Mouse (Mus musculus) heart, adult 2 months (tissue): ENCODE results near the gene Gsn. TPM values are rescaled to one million over a fixed set of nuclear protein-coding genes. Genes with fewer than 3 reads are reported as not detected.

Experiments
- DNase-seq, 2 experiments: peaks; one replicate each; pipeline ENCODE4 v3.0.0; 2021
- H3K27ac ChIP-seq: fragments of 200-600 bp; 2 replicates; pipeline ENCODE4 v1.8.1; 2022
- H3K27me3 ChIP-seq: fragments of 200-500 bp; 2 replicates; pipeline ENCODE4 v1.6.1; 2012; ENCODE audit warnings: mild to moderate bottlenecking, low read length, inconsistent platforms, mixed read lengths; ENCODE audit not compliant: control insufficient read depth, insufficient read depth
- H3K36me3 ChIP-seq: fragments of 200-500 bp; 2 replicates; pipeline ENCODE4 v1.6.1; 2012; ENCODE audit warnings: low read length, inconsistent platforms; ENCODE audit not compliant: control insufficient read depth, insufficient read depth
- H3K4me1 ChIP-seq: fragments of 200-500 bp; 2 replicates; pipeline ENCODE4 v1.6.1; 2011; ENCODE audit warnings: low read length; ENCODE audit not compliant: control insufficient read depth, insufficient read depth
- H3K4me3 ChIP-seq: fragments of 200-600 bp; 2 replicates; pipeline ENCODE4 v1.8.1; 2022
- H3K79me2 ChIP-seq: fragments of 200-500 bp; replicated peaks from 2 replicates; pipeline ENCODE4 v1.6.1; 2012; ENCODE audit warnings: mild to moderate bottlenecking, inconsistent platforms, low read length, moderate library complexity, mixed read lengths; ENCODE audit not compliant: control insufficient read depth, insufficient read depth
- H3K9ac ChIP-seq: fragments of 200-500 bp; 2 replicates; pipeline ENCODE4 v1.6.1; 2012; ENCODE audit warnings: low read depth, mild to moderate bottlenecking, control low read depth, inconsistent platforms, low read length, mixed read lengths
- CTCF ChIP-seq: fragments of 200-600 bp; IDR thresholded peaks from 2 replicates; pipeline ENCODE4 v1.8.1; 2022; ENCODE audit warnings: antibody characterized with exemption, mild to moderate bottlenecking, moderate library complexity
- EP300 ChIP-seq: fragments of 200-500 bp; IDR thresholded peaks from 2 replicates; pipeline ENCODE4 v1.6.1; 2011; ENCODE audit warnings: low read depth, low read length, control low read depth; ENCODE audit not compliant: insufficient read depth
- POLR2A ChIP-seq: fragments of 200-500 bp; IDR thresholded peaks from 2 replicates; pipeline ENCODE4 v1.6.1; 2011; ENCODE audit warnings: mild to moderate bottlenecking, low read depth, low read length, control low read depth; ENCODE audit not compliant: insufficient read depth
- WGBS: fragments of 180-500 bp; shearing (Covaris S2); methylation state at CpG from one replicate; pipeline ENCODE4 v1.1.7; 2018; 5-methylcytosine and 5-hydroxymethylcytosine counted together
- intact Hi-C: fragments of 180-260 bp; cut with DNase I; formaldehyde crosslinking; loops from one replicate; pipeline ENCODE4 v1.15.1; 2025
- polyA plus RNA-seq: library from polyadenylated mRNA; depleted of rRNA; stranded (reverse); fragments of >200 nt; gene quantifications from 2 replicates; pipeline ENCODE4 v1.2.3, GENCODE M21; 2012
- total RNA-seq, 2 experiments: library from RNA; stranded (reverse); gene quantifications; 2 replicates each; pipeline ENCODE4 v1.2.3; 2021

The Gsn gene
- total and polyA plus RNA-seq, 3 experiments, result 878 to 1,373 (median 1,097) TPM

DNA sequence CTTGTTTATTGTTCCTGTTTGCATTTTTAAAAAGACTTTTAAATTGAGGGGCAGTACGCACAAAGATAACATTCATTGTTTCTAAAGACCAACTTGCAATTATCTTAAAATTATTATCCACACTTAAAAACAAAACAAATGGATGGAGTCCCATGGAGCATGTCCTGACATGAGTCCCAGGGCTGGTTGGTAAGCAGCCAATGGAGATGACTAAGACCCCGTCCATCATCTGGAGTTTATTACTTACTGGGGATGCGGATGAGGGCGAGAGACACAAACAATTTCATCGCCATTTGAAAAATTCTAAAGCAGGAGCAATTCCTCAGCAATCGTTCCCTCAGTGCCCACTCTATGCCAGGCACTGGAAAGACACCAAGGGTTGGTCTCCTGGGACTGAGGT is 21.2 kb upstream of the Gsn start:
- DNase-seq, result no peak
- intact Hi-C loops, result no loop called here
- 62% methylated on average over 6 of the region's 6 CpGs for WGBS

DNA sequence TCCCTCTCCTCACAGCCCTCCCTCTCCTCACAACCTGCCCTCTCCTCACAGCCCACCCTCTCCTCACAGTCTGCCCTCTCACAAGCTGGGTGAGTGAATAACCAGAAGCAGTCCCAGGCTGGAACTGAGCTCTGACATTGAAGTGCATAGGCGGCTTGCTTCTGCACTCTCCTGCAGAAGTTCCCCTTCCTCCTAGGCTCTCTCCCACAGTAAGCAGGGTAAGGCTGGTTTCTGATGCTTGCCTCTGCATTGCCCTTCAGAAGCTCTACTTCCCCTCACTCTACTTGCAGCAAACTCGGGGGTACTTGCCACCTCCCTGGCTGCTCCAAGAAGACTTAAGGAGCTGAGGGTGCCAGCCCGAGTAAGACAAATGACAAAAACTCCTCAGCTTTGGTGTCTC is 11.9 kb upstream of the Gsn start:
- WGBS, result 49% methylated on average over 3 of the region's 3 CpGs
- Histone ChIP-seq H3K4me3 (no peak overlapping the region), H3K36me3 (no peaks in the 10 kb centered on the region), H3K27ac (no peak overlapping the region), H3K27me3 (no peaks in the 10 kb centered on the region), H3K4me1 (no peaks in the 10 kb centered on the region), H3K9ac (no peak overlapping the region), H3K79me2 (no peaks in the 10 kb centered on the region)
- TF ChIP-seq POLR2A (no peak), CTCF (no peak), EP300 (no peak)
- no peak for DNase-seq
- intact Hi-C loops, result no loop called here

More for the DNA sequence above, 21.2 kb upstream of the Gsn start:
- no peak for TF ChIP-seq CTCF
- no peak for TF ChIP-seq POLR2A
- no peak for TF ChIP-seq EP300
- Histone ChIP-seq H3K27me3 (no peaks in the 10 kb centered on the region), H3K36me3 (no peaks in the 10 kb centered on the region), H3K4me3 (no peak overlapping the region), H3K27ac (no peak overlapping the region), H3K4me1 (no peaks in the 10 kb centered on the region; the same call in 1 of the 2 replicates), H3K79me2 (no peaks in the 10 kb centered on the region), H3K9ac (no peak overlapping the region)

DNA sequence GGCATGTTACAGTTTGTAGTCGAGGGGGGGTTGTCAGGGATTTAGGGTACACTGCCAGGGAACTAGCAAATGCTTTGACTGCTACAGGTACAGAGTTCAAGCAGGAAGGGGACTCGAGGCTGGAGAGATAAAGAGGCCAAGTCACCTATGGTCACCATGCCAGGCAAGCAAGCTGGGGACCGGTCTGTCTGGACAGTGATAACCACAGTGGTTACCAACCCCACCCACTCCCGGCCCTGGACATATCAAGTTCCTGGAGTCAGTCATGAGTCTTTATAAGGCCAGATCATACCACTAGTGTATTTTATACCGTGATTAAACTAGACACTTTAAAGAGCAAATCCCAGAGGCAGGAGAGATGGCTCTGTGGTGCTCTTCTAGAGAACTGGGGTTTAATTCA is 8.4 kb upstream of the Gsn start:
- no peak for DNase-seq
- no peaks in the 10 kb centered on the region for H3K79me2 ChIP-seq
- no peak overlapping the region for H3K9ac ChIP-seq
- H3K4me3 ChIP-seq, result no peak overlapping the region
- no peaks in the 10 kb centered on the region for H3K36me3 ChIP-seq
- WGBS, result 58% methylated on average over 5 of the region's 5 CpGs
- no peak overlapping the region for H3K27ac ChIP-seq
- TF ChIP-seq CTCF, result no peak
- no peak for TF ChIP-seq EP300
- H3K27me3 ChIP-seq, result no peaks in the 10 kb centered on the region
- intact Hi-C loops, result no loop called here
- no peaks in the 10 kb centered on the region for H3K4me1 ChIP-seq

DNA sequence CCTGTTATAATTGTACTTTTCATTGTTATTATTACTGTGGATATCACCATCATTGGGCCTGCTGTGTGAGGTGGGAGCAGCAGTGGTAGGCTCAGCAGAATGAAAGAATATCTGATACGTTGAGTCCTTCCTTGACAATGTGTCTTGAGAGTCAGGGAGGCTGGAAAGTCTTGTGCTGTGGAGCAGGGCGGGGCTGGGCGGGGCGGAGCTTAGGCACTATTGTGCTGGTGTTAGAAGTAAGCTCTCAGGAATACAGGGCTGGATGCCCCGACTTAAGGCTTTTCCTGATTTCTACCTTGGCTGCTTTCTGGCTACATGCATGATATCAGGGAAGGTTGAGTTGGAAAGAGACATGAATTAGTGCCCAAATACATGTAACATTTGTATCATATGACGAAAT is 3.4 kb upstream of the Gsn start:
- Histone ChIP-seq H3K27ac (no peak overlapping the region), H3K27me3 (no peaks in the 10 kb centered on the region), H3K9ac (no peak overlapping the region), H3K36me3 (no peaks in the 10 kb centered on the region), H3K79me2 (no peaks in the 10 kb centered on the region), H3K4me3 (no peak overlapping the region), H3K4me1 (peaks cover 2% of the 10 kb centered on the region)
- 65% methylated on average over 6 of the region's 6 CpGs for WGBS
- DNase-seq, result no peak
- intact Hi-C loops, result no loop called here
- no peak for TF ChIP-seq POLR2A
- TF ChIP-seq CTCF, result no peak
- TF ChIP-seq EP300, result no peak

DNA sequence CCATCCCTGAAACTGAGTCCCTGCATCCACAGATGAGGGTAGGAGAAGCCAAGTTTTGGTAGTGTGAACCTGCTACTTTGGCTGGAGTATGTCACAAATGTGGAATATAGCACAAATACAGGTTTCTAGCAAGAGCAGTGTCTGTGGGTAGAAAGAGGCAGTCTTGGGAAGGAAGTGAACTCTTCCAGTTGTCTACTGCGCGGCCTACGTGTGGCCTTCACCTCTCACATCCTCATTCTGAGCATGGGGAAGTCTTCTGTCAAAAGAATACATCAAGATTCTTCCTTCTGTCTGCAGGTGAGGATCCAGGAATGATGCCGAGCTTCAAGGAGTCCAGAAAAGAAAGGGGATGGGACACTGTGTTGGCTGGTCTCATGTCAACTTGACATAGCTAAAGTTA is 2.4 kb upstream of the Gsn start:
- H3K9ac ChIP-seq, result no peak overlapping the region
- no peaks in the 10 kb centered on the region for H3K36me3 ChIP-seq
- intact Hi-C loops, result no loop called here
- no peaks in the 10 kb centered on the region for H3K79me2 ChIP-seq
- DNase-seq, result no peak
- 80% methylated on average over 4 of the region's 4 CpGs for WGBS
- no peaks in the 10 kb centered on the region for H3K27me3 ChIP-seq
- no peak overlapping the region for H3K4me3 ChIP-seq
- TF ChIP-seq EP300 (no peak), POLR2A (no peak), CTCF (no peak)
- H3K4me1 ChIP-seq, result peaks cover 2% of the 10 kb centered on the region
- H3K27ac ChIP-seq, result no peak overlapping the region

DNA sequence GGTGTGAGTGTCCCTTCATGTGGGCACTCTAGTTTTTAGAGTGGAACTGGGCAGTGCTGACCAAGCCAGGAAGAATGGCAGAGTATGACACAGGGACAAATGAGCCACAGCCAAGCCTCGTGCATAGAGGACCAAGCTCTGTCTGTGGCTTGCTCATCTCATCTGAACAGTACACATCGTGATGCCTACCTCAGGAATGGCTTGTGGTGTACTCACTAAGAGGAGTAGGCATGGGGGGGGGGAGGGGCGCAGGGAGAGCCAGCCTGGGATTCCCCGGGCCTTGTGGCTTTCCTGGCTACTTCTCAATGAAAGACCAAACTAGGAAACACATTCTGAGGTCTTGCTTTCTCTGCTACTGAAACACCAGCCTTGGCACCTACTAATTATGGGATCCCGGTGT is 1.2 kb upstream of the Gsn start:
- TF ChIP-seq POLR2A (no peak), EP300 (no peak)
- DNase-seq, result no peak
- Histone ChIP-seq H3K9ac (no peak overlapping the region), H3K27me3 (no peaks in the 10 kb centered on the region), H3K4me3 (no peak overlapping the region), H3K4me1 (peaks cover 7% of the 10 kb centered on the region), H3K36me3 (no peaks in the 10 kb centered on the region), H3K27ac (no peak overlapping the region), H3K79me2 (no peaks in the 10 kb centered on the region)
- intact Hi-C loops, result no loop called here
- WGBS, result 83% methylated on average over 5 of the region's 5 CpGs

DNA sequence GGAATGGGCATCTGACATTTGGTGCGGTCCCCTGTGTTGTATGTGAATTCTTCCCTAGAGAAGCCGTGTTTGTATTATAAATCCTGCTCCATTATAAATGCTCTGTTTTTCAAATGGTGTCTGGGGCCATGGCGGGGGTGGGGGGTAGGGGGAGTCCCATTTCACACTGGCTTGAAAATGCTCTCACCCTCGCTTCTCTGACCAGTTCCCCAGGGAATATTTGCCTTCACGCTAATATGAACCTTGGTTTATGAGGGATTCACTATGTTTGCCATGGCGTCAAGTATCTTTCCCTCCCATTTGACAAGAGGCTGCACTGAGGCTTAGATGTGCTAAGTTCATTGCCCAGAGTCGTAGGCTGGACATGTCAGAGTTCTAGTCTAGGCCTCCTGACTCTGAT is 718 bp upstream of the Gsn start:
- no peaks in the 10 kb centered on the region for H3K27me3 ChIP-seq
- no peak for TF ChIP-seq EP300
- TF ChIP-seq CTCF, result no peak
- no peak for TF ChIP-seq POLR2A
- WGBS, result 86% methylated on average over 7 of the region's 7 CpGs
- peaks cover 7% of the 10 kb centered on the region for H3K4me1 ChIP-seq
- no peak for DNase-seq
- no peak overlapping the region for H3K27ac ChIP-seq
- intact Hi-C loops, result no loop called here
- no peak overlapping the region for H3K4me3 ChIP-seq
- no peaks in the 10 kb centered on the region for H3K36me3 ChIP-seq
- H3K9ac ChIP-seq, result no peak overlapping the region
- no peaks in the 10 kb centered on the region for H3K79me2 ChIP-seq
